Mouse (Mus musculus) c-Kit-negative CD71-positive TER-119-positive erythroid progenitor cells, embryonic 14.5 days (primary cell): Measurements from ENCODE around the gene Ttc30a1.

ENCODE experiments used
- DNase-seq: peaks from one replicate; pipeline ENCODE4 v3.0.0-alpha.2; 2013; ENCODE audit warnings: low read depth, low spot score

Ttc30a1 gene

DNA sequence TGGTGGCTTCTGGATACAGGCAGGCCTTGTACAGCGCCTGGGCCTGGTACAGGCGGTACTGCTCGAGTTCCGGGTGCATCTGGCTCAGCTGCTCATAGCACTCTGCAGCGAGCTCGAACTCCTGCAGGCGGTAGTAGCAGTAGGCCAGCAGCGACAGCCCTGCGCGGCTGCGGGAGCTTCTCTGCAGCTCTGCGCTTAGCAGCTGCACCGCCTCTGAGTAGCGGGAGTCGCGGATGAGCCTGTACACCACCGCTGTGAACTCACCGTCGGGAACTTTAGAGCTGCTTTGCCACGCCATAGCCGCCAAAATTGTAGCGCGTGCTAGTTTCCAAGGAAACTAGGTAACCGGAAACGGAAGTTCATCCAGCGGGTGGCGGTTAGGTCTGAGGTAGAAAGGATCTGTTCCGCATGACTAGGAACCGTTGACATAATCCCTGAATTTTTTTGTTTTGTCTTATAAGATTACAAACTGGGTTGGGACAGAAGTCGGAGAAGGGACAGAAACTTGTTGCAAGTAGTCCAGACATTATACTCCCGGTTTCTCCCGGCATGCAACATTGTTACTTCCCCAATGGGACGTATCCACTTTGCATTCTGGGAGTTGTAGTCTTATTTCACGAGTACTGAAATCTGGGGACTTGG lies at the start of gene Ttc30a1:
TSS of gene Ttc30a1 (minus strand) at position 528 of the 642 bp plus-strand sequence.
- DNase-seq, result peak; percentile 42

DNA sequence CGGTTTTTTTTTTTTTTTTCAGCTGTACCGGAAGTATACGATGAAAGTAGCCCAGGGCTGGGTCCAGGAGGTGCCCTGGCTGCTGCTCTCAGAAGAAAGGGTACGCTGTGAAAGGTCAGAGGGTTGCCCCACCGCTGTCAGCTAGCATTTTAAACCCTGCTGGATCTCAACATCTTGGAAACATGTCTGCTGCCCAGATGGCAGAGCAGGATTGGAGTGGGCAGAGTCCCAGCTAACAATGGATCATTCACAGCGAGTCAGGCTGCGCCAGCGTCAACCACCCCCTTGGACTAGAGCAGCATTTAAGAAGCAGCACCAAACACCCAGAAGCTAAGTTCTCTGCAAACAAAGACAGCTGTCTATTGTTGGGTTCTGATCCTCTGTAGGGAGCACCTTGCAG lies 48.3 kb upstream of the Ttc30a1 start:
- DNase-seq, result no peak

DNA sequence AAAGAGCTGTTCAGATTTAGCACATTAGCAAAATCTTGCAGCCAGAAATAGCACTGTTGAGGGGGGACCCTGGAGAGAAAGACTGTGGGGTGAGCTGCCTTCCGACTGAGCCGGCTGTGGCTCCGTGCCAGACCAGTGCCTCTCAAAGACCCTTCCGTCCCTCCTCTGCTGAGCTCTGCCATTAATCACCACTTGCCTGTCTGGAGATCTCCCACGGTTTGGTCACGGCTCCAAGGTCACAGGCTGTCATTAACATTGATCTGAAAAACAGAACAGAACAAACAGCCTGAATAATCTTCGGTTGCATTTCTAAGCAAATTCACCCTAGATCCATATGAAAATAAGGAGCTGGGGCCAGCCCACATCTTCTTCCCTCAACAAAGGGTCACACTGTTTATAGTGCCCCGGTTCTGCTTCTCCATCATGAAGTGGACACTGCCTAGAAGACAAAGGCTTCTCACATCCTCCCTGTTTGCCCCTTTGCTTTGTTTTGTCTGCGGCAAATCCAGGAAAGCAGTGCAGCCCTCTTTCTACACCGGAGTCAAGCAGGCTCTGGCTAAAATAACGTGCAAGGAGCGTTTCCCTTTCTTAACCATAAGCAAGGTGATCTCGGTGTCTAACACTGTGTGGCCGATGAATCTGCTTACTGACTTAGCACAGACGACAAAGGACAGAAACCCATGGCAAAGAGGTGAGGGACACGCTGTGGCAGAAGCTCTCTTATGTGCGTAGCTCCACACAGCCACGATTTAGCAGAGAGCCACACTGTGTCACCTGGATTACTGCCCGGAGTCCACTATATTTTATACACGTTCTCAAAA lies 47.5 kb upstream of the Ttc30a1 start:
- no peak for DNase-seq

DNA sequence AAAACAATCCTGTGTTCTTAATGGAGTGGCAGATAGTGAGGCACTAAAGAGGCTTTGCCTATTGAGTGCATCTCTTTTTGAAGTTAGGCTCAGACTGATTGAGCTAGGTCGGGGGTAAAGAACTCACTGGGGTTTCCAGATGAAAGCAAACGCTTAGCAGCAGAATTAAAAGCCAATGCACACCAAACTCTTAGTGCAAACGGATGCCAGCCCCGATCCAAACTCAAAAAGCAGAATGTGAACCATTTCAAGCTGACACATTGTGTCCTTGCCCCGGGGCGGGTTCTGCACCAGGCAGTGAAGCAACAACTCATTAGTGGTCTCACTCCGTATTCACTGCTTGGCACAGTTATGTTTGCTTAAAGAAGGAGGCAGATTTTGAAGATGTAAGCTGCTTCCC lies 35.1 kb upstream of the Ttc30a1 start:
- DNase-seq, result no peak

DNA sequence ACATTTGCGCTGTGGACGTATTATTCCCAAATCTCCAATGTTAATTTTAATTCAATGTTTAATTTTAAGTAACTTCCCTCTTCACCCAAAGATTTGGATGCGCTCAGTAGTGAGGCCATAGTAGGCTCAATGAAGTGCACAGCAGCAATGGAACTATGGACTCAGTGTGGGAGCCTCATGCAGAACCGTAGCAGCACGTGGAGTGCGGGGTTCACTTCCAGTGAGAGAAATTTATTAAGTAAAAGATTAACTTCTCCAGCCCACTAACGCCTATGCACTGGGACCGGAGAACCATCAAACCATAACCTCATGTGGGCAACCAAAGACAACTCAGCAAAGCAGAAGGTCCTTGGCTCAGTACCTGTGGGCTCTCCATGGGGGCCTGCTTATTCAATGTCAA lies 34.4 kb upstream of the Ttc30a1 start:
- DNase-seq, result no peak

DNA sequence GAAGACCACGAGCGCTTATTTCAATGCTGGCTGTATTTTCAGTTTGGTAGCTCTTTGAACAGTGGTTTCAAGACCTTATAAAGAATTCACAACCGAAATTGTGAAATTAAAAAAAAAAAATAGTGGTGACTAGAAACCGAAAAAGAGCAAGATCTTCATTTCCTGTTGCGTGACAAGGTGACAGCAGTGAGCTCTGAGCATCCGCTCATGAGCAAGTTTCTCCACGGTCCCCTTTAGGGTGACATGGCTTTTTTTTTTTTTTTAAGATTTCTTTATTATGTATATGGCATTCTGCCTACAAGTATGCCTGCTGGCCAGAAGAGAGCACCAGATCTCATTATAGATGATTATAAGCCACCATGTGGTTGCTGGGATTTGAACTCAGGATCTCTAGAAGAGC lies 33.7 kb upstream of the Ttc30a1 start:
- DNase-seq, result no peak

DNA sequence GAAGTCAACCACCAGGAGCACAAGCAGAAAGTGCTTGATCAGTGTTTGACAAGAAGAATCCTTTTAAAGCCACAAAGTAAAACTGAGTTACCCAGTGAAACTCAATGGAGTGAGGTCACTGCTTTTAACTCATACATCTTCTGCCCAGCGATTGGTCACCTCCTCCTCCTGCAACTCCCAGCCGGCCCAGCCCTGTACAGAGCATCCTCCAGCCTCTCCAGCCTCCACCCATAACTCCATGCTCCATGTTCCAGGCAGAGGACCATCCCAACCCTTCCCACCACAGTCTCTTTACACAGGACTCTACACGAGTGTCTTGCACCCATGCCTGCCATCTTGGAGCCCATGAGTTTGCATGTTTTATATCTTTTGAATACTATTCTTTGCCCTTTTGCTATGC lies 32.9 kb upstream of the Ttc30a1 start:
- DNase-seq, result no peak

DNA sequence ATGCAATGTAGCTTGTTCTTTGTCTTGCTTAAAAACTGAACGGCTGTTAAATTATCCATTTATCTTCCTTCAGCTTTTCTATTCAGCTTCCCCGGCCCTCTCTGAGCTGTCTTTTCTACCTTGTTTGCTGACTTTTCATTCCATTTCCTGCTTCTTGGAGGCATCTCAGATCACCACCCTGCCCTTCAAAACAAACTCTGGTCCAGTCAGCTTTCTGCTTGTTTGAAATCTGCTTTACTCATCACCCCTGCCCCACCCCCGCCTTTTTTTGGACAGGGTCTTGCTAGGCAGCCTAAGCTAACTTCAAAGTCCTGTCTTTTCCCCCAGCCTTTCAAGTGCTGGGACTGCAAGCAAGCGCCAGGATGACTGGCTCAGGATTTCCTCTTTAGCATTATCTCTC lies 24.4 kb upstream of the Ttc30a1 start:
- DNase-seq, result no peak

DNA sequence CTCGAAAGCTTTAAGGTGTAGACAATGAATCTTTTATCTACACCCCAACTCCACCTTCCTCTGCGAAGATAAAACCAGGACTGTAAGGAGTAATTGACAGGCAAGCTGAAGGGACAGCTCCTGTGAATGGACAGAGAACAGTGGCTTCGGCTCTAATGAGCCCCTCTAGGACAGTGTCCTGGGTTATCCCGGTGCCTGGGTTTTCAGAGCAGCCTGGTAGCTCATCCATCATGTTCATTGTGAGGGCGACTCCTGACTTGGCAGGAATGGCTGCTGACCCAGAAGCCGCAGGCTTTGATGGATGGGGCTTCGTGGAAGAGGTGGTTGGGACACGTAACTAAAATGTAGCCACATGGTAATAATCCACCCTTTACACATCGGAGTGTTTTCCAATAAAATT lies 21.1 kb upstream of the Ttc30a1 start:
- DNase-seq, result no peak

DNA sequence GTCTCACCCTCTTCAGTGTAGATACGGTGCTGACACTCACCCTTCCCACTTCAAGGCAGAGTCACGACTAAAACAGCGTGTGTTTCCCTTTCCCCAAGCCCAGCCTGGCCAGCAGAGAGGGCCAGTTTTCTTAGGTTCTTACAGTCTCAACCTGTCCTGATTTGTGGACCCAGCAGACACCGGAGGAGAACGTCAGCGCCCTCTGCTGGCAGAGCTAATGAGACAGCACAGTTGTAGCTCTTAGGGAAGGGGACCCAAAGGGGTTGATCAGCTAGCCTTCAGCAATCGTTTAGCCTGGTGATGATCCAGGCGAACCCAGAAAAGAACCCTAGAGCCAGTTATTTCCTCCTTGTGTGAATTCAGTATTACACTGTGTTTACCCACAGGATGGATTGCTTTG lies 19.6 kb upstream of the Ttc30a1 start:
- DNase-seq, result peak; percentile 9

DNA sequence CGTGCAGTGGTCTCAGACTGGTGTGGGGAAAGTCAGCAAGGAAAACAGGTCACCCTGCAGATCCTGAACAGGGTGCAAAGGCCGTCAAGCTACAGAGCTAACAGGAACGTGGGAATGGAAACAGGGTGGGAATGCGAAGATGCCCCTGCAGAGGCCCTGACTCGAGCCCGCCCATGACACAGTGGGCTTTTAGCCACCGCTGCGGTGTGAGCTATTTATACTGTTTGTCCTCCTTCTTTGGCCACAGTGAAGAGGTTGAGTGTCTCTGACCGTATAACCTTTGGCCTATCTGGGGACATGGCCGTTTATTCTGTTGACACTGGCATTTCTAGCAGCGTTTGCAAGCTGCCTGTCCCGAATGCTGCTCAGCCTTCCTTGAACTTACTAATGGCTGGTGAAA lies 17.9 kb upstream of the Ttc30a1 start:
- no peak for DNase-seq

DNA sequence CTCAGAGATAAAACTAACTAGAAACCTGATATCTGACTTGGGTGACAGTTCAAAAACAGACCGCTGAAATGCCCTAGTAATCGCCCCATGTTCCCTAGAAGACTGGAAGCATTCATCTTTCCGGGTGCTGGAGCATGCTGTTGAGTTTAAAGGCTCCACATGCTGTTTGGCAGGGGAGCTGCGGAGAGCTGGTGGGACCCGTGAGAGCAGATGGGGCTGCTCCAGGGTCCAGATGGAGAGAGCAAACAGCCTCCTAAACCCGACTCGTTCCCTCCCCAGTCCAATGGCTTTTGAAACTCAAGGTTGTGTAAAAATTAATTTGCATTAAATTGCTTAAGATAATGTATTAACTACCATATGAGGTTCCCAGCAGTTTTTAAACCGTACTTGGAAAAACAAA lies 16.9 kb upstream of the Ttc30a1 start:
- no peak for DNase-seq

DNA sequence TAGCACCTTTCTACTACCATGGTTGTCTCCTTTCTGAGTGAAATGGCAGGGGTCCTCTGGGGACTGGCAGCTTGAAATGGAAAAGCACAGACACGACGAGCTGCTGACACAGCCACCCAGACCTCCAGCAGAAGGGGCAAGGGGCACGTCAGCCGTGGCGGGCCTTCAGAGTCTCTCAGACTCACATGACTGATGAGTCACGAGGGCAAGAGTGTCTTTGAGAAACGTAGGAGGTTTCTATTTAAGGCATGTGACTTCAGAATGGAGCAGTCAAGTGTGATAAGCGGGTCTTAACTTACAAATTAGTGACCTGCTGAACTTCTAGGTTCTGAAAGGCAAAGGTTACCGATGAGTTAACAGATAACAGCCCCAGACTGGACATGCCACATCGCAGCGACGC lies 16.0 kb upstream of the Ttc30a1 start:
- no peak for DNase-seq

DNA sequence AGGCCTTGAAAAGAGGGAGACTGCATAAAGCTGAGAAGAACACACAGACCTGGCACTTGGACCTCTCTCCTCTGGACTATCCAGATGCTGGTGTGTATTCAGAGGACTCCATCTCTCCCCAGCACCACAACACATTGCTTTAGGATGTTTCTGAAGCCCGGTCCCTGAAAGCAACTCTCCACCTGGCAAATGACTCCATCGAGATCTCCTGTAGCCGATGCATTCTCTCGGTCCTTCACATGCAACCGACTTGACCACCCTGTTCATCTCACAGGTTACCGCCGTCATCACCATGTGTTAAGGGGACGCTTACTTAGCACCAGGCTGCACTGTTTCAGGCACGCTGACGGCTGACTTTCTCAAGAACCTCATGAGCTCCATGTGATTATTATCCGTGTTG lies 13.1 kb upstream of the Ttc30a1 start:
- DNase-seq, result no peak

DNA sequence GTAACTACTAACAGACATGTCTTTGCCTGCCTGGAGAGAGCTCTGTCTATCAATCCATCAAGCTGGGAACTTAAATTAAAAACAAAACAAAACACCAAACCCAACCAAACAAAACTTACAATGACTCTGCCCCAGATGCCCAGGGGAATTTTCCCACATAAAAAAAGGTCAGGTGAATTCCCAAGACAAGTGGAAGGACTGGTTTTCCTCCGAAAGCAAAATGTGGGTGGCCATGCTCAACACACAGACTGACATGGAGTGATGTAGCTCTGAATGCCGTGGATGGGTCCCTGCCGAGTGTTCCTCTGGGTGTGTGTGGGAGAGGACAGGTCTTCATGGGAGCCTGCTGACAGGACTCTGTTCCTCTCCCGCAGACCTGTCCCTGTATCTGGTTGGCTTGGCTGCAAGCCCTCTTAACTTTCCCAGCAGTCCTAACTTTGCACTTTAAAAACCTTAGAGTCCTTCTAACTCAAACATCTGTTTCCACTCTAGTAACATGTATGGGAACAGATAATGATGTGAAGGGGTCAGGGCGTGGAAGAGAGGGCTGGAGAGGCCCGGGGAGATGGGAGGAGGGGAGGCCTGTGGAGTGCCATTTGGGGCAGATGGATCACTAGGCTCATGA lies 9.9 kb upstream of the Ttc30a1 start:
- no peak for DNase-seq

DNA sequence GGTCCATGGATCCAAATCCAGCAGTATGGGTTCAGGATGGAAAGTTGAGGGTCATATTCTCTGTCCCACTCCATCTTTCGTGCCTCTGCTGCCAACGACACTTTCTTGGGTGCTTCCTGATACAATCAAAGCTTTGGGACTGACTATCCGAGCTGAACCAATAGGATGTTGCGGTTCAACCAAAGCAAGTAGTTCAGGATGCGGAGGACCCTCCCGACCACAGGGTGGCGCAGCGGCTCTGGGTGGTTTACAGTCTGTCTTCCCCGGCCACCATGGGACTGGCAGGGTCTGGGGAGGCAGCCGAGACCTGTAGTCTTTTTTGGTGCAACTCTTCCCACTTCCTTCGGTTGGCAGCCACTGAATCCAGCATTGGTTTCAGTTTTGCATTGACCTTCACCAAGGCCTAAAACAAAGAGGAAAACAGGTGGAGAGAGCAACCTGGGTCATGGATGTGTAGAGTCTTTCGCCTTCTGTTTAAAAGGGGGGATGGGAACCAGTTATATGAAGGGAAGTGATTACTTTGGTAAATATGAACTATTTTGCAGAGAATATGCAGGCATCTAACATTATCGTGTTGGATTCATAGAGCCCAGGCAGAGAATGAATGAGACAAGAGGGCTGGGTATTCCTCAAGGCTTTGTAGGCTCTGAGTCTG lies 9.2 kb upstream of the Ttc30a1 start:
- no peak for DNase-seq

DNA sequence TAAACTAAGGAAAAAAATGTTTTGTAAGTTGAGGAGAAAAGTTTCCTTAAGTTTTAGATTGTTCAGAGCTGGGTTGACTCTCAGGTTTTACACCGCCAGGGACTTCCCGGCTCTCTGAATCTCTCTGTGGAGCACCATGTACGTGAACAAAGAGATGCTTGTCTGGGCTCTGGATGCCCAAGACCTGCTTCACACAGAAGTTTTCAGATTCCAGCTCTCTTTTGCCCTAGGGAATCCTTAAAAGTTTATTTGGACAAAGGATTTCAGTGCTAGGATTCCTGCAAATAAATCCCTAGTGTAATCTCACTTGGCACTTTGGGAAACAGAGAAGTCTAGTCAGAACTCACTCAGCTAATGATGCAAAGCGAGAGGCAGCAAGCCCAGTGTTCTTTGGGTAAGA lies 7.9 kb upstream of the Ttc30a1 start:
- no peak for DNase-seq

DNA sequence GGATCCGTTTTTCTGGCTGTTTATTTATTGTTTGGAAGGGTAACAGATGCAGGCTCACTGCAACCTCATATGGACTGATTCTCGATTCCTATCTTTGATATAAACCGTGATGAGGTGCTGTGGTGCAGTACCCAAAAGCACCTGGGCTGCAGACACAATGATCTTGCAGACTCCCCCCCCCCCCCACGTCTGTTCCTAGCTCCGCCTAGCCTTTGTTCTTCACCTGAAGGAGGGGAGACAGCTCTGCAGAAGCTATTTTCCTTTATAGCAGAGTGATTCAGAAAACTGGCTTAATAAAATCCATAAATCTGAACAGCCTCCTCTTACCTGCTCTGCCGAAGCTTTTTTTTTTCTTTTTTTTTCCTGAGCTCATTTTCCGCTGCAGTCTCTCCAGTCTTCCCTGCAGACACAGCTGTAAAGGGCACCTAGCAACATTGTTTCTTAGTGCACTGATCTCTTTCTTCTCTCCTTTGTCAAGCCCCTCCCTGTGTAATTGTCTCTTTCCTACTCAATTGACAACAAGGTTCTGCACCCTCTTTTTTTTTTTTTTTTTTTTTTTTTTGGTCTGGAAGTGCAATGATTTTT lies 7.1 kb upstream of the Ttc30a1 start:
- no peak for DNase-seq

DNA sequence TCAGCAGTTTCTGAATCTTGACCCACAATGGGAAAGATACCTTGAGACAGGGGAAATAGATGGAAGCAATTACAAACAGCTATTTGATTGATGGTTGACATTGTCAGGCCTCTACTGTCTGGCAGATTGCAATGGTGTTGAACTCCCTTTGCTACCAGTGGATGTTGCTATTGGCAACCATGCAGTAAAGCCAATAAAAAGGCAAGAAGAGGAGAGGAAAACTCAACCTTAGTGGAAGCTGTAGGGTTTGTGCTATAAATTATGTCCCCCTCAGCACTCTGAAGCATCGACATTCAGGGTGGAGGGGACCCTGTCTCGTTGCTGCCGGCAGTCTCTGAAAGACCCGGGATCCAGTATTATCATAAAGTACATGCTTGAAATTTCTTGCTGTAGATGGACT lies 6.6 kb upstream of the Ttc30a1 start:
- DNase-seq, result no peak

DNA sequence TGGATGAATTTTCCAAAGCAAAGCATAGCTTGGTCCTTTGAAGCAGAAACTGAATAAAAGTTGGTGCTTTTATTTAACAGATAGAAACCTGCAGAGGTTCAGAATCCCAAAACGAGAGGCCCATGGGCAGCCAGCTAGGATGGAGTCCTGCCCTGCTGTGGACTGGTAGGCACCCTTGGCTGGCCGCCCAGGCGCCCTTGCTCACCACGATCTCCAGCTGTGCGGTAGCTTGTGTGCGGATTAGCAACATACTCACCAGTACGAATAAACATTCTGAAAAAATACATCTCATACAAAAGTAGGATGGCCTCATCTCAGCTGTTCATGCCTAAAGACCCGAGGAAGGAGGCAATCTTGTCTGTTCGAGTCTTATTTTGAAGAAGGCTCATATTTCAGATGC lies 6.0 kb upstream of the Ttc30a1 start:
- DNase-seq, result no peak

DNA sequence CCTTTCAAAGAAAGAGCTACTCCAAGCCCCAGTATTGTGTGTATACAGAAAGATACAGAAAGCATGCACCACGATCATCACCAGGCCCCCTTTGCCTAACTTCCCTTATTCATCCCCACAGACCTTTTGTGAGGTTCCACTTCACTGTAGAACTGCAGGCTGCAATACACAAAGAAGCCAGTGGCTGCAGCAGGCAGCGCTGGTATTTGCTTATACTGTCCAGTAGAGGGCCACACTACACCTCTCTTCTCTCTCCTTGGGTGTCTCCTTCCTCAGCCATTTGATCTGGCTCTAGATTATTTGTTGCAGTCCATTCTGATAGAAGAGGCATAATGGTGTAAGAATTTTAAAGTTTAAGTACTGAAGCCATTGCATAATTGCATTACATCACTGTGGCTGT lies 3.4 kb upstream of the Ttc30a1 start:
- DNase-seq, result no peak

DNA sequence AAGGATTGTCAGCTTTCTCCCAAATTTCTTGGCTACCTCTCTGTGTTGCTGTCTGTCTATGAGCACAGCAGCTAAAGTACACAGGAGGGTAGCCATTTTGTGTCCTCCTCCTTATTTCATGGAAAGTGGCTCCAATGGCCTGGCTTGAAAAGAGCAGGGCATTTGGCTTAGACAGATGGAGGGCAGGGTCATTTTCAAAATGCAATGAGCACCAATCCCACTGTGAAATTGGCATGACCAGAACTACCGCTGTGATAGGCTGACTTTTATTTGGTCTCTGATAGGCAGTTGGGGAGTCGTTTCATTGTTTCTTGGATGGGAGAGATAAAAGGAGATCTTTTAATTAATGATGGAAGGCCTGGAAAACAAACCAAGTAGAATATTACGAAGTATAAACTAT lies 2.1 kb upstream of the Ttc30a1 start:
- DNase-seq, result no peak
